Mouse (Mus musculus): ENCODE results near the gene Prdm2. TPM values are rescaled to one million over a fixed set of nuclear protein-coding genes. Genes with fewer than 3 reads are reported as not detected.

Prdm2 gene
- total and polyA plus RNA-seq, 3 experiments = 4.3 to 13.5 TPM; not detected in 1

DNA sequence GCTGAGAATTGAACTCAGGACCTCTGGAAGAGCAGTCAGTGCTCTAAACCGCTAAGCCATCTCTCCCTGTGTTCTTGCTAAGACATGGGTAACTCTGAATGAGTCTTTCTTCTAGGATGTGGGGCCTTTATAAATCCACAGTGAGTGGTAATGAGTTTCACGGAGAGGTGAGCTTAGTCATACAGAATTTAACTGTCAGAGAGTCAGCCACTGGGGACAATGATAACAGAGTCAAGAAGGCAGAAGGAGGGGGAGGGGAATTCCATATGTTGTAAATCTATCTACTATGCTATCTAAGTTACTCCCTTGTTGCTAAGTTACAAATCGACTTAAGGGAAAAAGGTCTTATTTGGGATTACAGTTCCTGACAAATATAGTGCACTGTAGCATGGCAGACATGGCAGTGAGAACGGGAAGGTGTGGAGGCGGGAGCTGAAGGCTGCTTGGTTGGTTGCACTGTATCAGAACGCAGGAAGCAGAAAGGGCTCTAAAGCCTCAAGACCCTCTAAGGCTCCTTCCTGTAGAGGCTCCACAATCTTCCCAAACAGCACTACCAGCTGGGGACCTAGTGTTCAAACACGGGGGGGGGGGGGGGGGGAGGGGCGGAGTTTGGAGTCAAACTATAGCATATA lies 47.0 kb upstream of the Prdm2 start:
- H3K4me3 ChIP-seq (ENCODE audit: control insufficient read depth in 1 of 2, insufficient read depth in 1 of 2, low read depth in 2 of 2, low read length in 2 of 2) = peak overlapping the region in 1 of 2 experiments; percentile 70; a peak in 1 of 4 replicates
- 0 out of 2 replicates have a peak, but pooled peaks have one; percentile 19 for TF ChIP-seq SIN3A (IDR thresholded peaks at IDR 0.05; ENCODE audit: low read length)
- peak; percentile 43 for TF ChIP-seq GATA1 (IDR thresholded peaks at IDR 0.05; ENCODE audit: low read depth, low read length)
- TF ChIP-seq JUND (IDR thresholded peaks at IDR 0.05; ENCODE audit: low read depth, low read length) = no peak
- peak; percentile 34 to 49 for TF ChIP-seq EP300 (IDR thresholded peaks at IDR 0.05; ENCODE audit: low read depth in 1 of 2, low read length in 2 of 2)
- TF ChIP-seq ETS1 (IDR thresholded peaks at IDR 0.05; ENCODE audit: low read depth, low read length) = peak; percentile 30; the same call in 1 of the 2 replicates
- TF ChIP-seq ZC3H11A (IDR thresholded peaks at IDR 0.05; ENCODE audit: low read depth, low read length) = no peak
- H3K27me3 ChIP-seq (ENCODE audit: control insufficient read depth in 1 of 2, insufficient read depth in 2 of 2, low read length in 2 of 2) = no peaks in the 10 kb centered on the region
- no peaks in the 10 kb centered on the region for H3K9me3 ChIP-seq (replicated peaks; ENCODE audit: insufficient read depth, low read length)
- H3K36me3 ChIP-seq (ENCODE audit: control insufficient read depth in 1 of 2, insufficient read depth in 2 of 2, low read length in 2 of 2) = peaks cover 0 to 7% of the 10 kb centered on the region in 2 experiments; a peak in 2 of 4 replicates
- peaks cover 1% of the 10 kb centered on the region; the same call in 1 of the 2 replicates for H3K79me2 ChIP-seq (ENCODE audit: control insufficient read depth, insufficient read depth, low read length, poor library complexity)
- no peak overlapping the region for H3K27ac ChIP-seq (ENCODE audit: control insufficient read depth, low read depth, low read length)
- no peak overlapping the region for H3K9ac ChIP-seq (ENCODE audit: control insufficient read depth, low read depth, low read length, poor library complexity, severe bottlenecking)
- H3K4me1 ChIP-seq (ENCODE audit: control insufficient read depth in 1 of 2, insufficient read depth in 2 of 2, low read length in 2 of 2) = peaks cover 0 to 6% of the 10 kb centered on the region in 2 experiments; a peak in 3 of 4 replicates
- DNase-seq (ENCODE audit: low read depth, low spot score) = peak; percentile 60

DNA sequence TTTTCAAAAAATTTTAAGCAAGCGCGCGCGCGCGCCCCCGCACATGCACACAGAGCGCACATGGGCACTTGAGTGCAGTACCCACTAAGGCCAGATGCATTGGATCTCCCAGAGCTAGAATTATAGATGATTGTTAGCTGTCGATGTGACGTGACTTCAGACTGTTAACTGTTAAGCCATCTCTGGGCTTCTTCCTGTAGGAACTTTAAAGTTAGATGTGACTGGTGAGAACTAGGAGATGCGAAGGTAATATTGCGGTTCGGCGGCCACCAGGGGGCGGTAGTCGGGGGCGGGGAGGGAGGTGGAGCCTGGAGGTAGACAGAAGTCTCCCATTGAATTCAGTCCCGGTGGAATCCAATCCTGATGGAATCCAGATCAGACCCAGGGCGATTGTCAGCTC lies 45.7 kb upstream of the Prdm2 start:
- Histone ChIP-seq H3K27me3 (ENCODE audit: control insufficient read depth in 1 of 2, insufficient read depth in 2 of 2, low read length in 2 of 2) (no peaks in the 10 kb centered on the region), H3K4me3 (ENCODE audit: control insufficient read depth in 1 of 2, insufficient read depth in 1 of 2, low read depth in 2 of 2, low read length in 2 of 2) (peak overlapping the region; percentile 70 to 72), H3K36me3 (ENCODE audit: control insufficient read depth in 1 of 2, insufficient read depth in 2 of 2, low read length in 2 of 2) (peaks cover 0 to 7% of the 10 kb centered on the region in 2 experiments; a peak in 2 of 4 replicates), H3K27ac (ENCODE audit: control insufficient read depth, low read depth, low read length) (no peak overlapping the region), H3K9me3 (replicated peaks; ENCODE audit: insufficient read depth, low read length) (no peaks in the 10 kb centered on the region), H3K79me2 (ENCODE audit: control insufficient read depth, insufficient read depth, low read length, poor library complexity) (peaks cover 1% of the 10 kb centered on the region; the same call in 1 of the 2 replicates), H3K9ac (ENCODE audit: control insufficient read depth, low read depth, low read length, poor library complexity, severe bottlenecking) (peak overlapping the region; percentile 70), H3K4me1 (ENCODE audit: control insufficient read depth in 1 of 2, insufficient read depth in 2 of 2, low read length in 2 of 2) (peaks cover 0 to 6% of the 10 kb centered on the region in 2 experiments; a peak in 3 of 4 replicates)
- DNase-seq (ENCODE audit: low read depth, low spot score) = peak; percentile 86
- TF ChIP-seq USF1 (IDR thresholded peaks at IDR 0.05; ENCODE audit: low read depth, low read length) (peak; percentile 87), MAFK (IDR thresholded peaks at IDR 0.05; ENCODE audit: borderline replicate concordance, low read depth, low read length) (no peak), SIN3A (IDR thresholded peaks at IDR 0.05; ENCODE audit: low read length) (peak; percentile 54; the same call in 1 of the 2 replicates), TCF12 (IDR thresholded peaks at IDR 0.05; ENCODE audit: low read depth, low read length) (no peak), MYB (IDR thresholded peaks at IDR 0.05; ENCODE audit: low read depth, low read length) (no peak), POLR2AphosphoS2 (IDR thresholded peaks at IDR 0.05; ENCODE audit: low read length) (no peak), ZKSCAN1 (IDR thresholded peaks at IDR 0.05; ENCODE audit: low read depth, low read length) (no peak), MEF2A (IDR thresholded peaks at IDR 0.05; ENCODE audit: extremely low read depth, insufficient replicate concordance, low read depth, low read length, poor library complexity, severe bottlenecking) (no peak), BHLHE40 (IDR thresholded peaks at IDR 0.05; ENCODE audit: borderline replicate concordance, low read depth, low read length) (peak; percentile 65; the same call in 1 of the 2 replicates), ETS1 (IDR thresholded peaks at IDR 0.05; ENCODE audit: low read depth, low read length) (peak; percentile 33; the same call in 1 of the 2 replicates), NRF1 (IDR thresholded peaks at IDR 0.05; ENCODE audit: insufficient read depth, low read depth, low read length, poor library complexity, severe bottlenecking) (no peak), MAZ (IDR thresholded peaks at IDR 0.05; ENCODE audit: low read depth, low read length) (0 out of 2 replicates have a peak, but pooled peaks have one; percentile 32), MXI1 (IDR thresholded peaks at IDR 0.05; ENCODE audit: low read depth, low read length) (peak; percentile 57), TBP (IDR thresholded peaks at IDR 0.05; ENCODE audit: low read depth, low read length) (0 out of 2 replicates have a peak, but pooled peaks have one; percentile 8), NELFE (IDR thresholded peaks at IDR 0.05; ENCODE audit: low read depth, low read length) (peak; percentile 0; the same call in 1 of the 2 replicates), SMC3 (IDR thresholded peaks at IDR 0.05; ENCODE audit: low read depth, low read length) (peak; percentile 39), UBTF (IDR thresholded peaks at IDR 0.05; ENCODE audit: borderline replicate concordance, insufficient read depth, low read depth, low read length) (no peak), ELF1 (IDR thresholded peaks at IDR 0.05; ENCODE audit: low read depth, low read length) (0 out of 2 replicates have a peak, but pooled peaks have one; percentile 38), ZC3H11A (IDR thresholded peaks at IDR 0.05; ENCODE audit: low read depth, low read length) (no peak), MYC (IDR thresholded peaks at IDR 0.05; ENCODE audit: low read depth, low read length) (peak; percentile 76), RCOR1 (IDR thresholded peaks at IDR 0.05; ENCODE audit: low read depth, low read length) (no peak), MAX (IDR thresholded peaks at IDR 0.05; ENCODE audit: low read length) (peak; percentile 66; the same call in 1 of the 2 replicates), USF2 (IDR thresholded peaks at IDR 0.05; ENCODE audit: borderline replicate concordance in 1 of 2, insufficient read depth in 1 of 2, low read depth in 1 of 2, low read length in 2 of 2) (no peak), CTCF (IDR thresholded peaks at IDR 0.05 in 2 of 3, conservative IDR thresholded peaks at IDR 0.05 in 1 of 3; ENCODE audit: control insufficient read depth in 1 of 3, insufficient read depth in 1 of 3, low read depth in 2 of 3, low read length in 3 of 3, poor library complexity in 1 of 3, severe bottlenecking in 1 of 3) (peak; percentile 47 to 94 (median 68)), ZMIZ1 (IDR thresholded peaks at IDR 0.05; ENCODE audit: low read depth, low read length) (no peak)

Measured in MEL (cell line).